Mouse (Mus musculus) ES-Bruce4 (cell line): Measurements from ENCODE around the gene Rhbdf2. TPM values are rescaled to one million over a fixed set of nuclear protein-coding genes. Genes with fewer than 3 reads are reported as not detected.

ENCODE experiments used
- H3K27ac ChIP-seq: 2 replicates; pipeline ENCODE4 v1.5.1; 2012; ENCODE audit warnings: low read length, inconsistent platforms; ENCODE audit not compliant: insufficient read depth
- H3K27me3 ChIP-seq: 2 replicates; pipeline ENCODE4 v1.6.1; 2012; ENCODE audit warnings: mild to moderate bottlenecking, low read length, inconsistent platforms; ENCODE audit not compliant: control insufficient read depth, poor library complexity, insufficient read depth, severe bottlenecking
- H3K36me3 ChIP-seq: 2 replicates; pipeline ENCODE4 v1.6.1; 2012; ENCODE audit warnings: inconsistent platforms, mild to moderate bottlenecking, low read length, moderate library complexity; ENCODE audit not compliant: control insufficient read depth, poor library complexity, insufficient read depth, severe bottlenecking
- H3K4me1 ChIP-seq: one replicate; pipeline ENCODE4 v1.8.1; 2011; ENCODE audit warnings: low read length; ENCODE audit not compliant: control insufficient read depth, insufficient read depth
- H3K4me3 ChIP-seq: 2 replicates; pipeline ENCODE4 v1.5.1; 2011; ENCODE audit warnings: low read depth, mild to moderate bottlenecking, low read length
- H3K9ac ChIP-seq: 2 replicates; pipeline ENCODE4 v1.6.1; 2012; ENCODE audit warnings: low read depth, mild to moderate bottlenecking, inconsistent platforms; ENCODE audit not compliant: poor library complexity, severe bottlenecking
- H3K9me3 ChIP-seq: replicated peaks from 2 replicates; pipeline ENCODE4 v1.6.1; 2012; ENCODE audit warnings: mild to moderate bottlenecking, low read length, inconsistent platforms; ENCODE audit not compliant: control insufficient read depth, poor library complexity, insufficient read depth, severe bottlenecking
- CTCF ChIP-seq: IDR thresholded peaks from one replicate; pipeline ENCODE4 v1.8.1; 2011; ENCODE audit warnings: low read depth, low read length
- EP300 ChIP-seq: IDR thresholded peaks from 2 replicates; pipeline ENCODE4 v1.6.1; 2011; ENCODE audit warnings: low read depth, low read length; ENCODE audit not compliant: insufficient read depth
- POLR2A ChIP-seq: IDR thresholded peaks from one replicate; pipeline ENCODE4 v1.8.1; 2011; ENCODE audit warnings: low read length; ENCODE audit not compliant: insufficient read depth
- polyA plus RNA-seq: library from polyadenylated mRNA; stranded (reverse); fragments of >200 nt; gene quantifications from 2 replicates; pipeline ENCODE4 v1.2.4, GENCODE M21; 2011; ENCODE audit warnings: low read depth; ENCODE audit not compliant: missing spikeins, insufficient read depth, insufficient read length

Gene Rhbdf2
- polyA plus RNA-seq, 1 experiment: 36.5 TPM

DNA sequence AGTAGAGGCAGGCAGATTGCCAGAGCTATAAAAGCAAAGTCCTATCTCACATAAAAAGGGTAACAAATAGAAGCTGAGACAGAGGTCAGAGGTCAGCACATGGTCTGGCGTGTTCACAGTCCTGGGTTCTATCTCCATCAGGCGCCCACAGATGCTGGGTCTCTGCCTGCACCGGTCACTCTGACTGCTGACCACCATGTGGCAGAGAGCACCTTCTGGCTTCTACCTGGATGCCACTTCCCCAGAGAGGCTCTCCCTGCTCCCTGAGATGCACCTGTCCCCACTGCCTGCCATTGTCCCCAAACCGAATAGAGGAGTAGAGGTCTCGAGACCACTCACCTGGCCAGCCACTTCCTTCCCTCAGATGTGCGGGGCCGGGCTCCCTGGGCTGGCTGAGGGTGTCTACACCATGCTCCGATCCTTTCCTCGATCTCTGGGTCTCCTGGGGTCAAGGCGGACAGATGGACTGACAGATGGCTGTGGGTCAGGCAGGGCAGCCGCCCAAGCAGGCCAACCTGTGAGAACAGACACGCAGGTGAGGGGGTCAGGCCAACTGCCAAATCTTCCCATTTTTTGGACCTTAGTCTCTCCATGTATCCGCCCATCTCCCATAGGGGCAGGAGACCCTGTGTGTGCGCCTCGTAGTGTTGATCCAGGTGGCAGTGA, 16.7 kb downstream of the Rhbdf2 start:
- no peak overlapping the region for H3K9ac ChIP-seq
- no peak overlapping the region for H3K4me3 ChIP-seq
- H3K36me3 ChIP-seq: no peaks in the 10 kb centered on the region
- TF ChIP-seq CTCF (no peak), EP300 (no peak), POLR2A (no peak)
- H3K27ac ChIP-seq: no peak overlapping the region
- no peaks in the 10 kb centered on the region for H3K27me3 ChIP-seq
- H3K4me1 ChIP-seq: peaks cover 3% of the 10 kb centered on the region
- H3K9me3 ChIP-seq: no peaks in the 10 kb centered on the region

DNA sequence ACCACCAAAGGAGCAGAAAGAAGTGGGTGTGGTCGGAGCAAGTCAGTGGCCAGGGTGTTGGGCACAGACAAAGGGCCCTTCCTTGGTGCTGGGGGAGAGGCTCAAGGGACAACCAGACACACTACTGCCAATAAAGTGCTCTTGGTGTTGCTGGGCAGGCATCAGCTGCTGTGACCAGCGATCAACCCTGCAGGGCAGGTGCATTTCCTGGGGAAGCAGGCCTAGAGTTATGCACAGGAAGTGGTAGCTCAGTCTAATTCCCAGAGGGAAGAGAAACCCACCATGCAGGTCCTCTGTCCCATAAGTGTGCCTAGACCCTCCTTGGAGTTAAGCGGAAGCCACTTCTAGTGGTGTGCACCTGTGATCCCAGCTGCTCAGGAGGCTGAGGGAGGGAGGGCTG, 19.1 kb downstream of the Rhbdf2 start:
- TF ChIP-seq POLR2A (no peak), EP300 (no peak), CTCF (no peak)
- no peaks in the 10 kb centered on the region for H3K27me3 ChIP-seq
- H3K27ac ChIP-seq: no peak overlapping the region
- 0 out of 2 replicates have a peak, but pooled peaks cover 4% of the 10 kb centered on the region for H3K36me3 ChIP-seq
- no peak overlapping the region for H3K9ac ChIP-seq
- H3K4me3 ChIP-seq: no peak overlapping the region
- H3K4me1 ChIP-seq: peaks cover 3% of the 10 kb centered on the region
- no peaks in the 10 kb centered on the region for H3K9me3 ChIP-seq

DNA sequence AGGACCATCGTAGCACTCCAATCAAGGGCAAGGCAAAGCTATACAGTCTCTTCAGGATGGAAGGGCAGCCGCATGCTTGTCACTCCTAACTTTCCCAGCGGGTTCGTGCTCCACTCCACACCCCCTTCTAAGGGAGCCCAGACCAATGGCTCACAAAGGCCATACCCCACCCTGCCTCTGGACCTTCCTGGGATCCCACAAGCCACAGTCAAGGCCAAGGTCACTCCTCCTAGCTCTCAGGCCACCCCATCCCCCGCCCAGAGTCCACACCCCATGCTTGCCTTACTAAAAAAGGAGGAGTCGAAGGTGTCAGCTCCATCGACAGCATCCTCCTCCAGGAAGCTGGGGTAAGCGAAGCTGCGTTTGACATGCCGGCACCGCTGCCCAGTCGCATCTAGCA, 22.7 kb downstream of the Rhbdf2 start:
- Histone ChIP-seq H3K9ac (no peak overlapping the region), H3K27ac (no peak overlapping the region), H3K4me1 (peaks cover 3% of the 10 kb centered on the region)

DNA sequence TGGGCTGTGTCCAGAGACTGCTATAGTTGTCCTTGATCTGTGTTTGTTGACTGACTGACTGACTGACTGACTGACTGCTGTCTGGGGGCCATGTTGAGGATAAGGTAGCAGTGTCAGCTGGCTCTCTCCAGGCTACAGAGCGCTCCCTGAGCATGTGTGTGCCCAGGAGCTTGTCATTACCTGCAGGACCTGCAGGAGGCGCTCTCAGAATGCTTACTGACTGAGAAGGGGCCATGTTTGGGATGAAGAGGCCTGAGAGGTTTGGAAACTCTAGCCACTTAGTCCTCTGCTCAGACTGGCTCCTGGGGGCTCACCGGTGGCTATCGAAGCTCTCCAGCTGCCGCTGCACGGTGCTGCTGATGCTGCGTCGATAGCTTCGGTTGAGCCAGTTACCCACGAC, 23.5 kb downstream of the Rhbdf2 start:
- H3K36me3 ChIP-seq: peaks cover 13% of the 10 kb centered on the region; the same call in 1 of the 2 replicates
- no peak overlapping the region for H3K9ac ChIP-seq
- H3K4me3 ChIP-seq: no peak overlapping the region
- no peak overlapping the region for H3K27ac ChIP-seq
- TF ChIP-seq POLR2A: no peak
- no peak for TF ChIP-seq EP300
- TF ChIP-seq CTCF: peak; percentile 75
- H3K9me3 ChIP-seq: no peaks in the 10 kb centered on the region
- no peaks in the 10 kb centered on the region for H3K27me3 ChIP-seq
- H3K4me1 ChIP-seq: peaks cover 3% of the 10 kb centered on the region

More for the DNA sequence above, 22.7 kb downstream of the Rhbdf2 start:
- TF ChIP-seq POLR2A (no peak), EP300 (no peak), CTCF (no peak)
- H3K4me3 ChIP-seq: no peak overlapping the region
- H3K9me3 ChIP-seq: no peaks in the 10 kb centered on the region
- no peaks in the 10 kb centered on the region for H3K27me3 ChIP-seq
- H3K36me3 ChIP-seq: peaks cover 13% of the 10 kb centered on the region; the same call in 1 of the 2 replicates

DNA sequence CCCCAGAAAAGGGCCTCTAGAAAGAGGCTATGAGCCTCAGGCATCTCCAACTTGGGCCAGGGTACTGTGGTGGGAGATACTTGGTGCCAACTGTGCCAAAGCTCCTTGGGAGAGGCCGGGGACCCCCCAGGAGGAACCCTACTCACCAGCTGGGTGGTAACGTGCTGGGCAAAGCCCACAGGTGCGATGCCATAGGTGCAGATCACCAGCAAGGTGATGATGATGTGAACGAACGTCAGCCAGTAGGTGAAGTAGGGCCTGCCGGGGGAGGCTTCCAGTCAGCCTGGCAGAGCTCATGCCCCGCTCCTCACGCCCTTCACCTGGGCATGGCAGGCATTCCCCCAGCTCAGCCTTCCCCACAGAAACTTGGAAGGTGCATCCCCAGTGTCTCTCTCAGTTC, 24.8 kb downstream of the Rhbdf2 start:
- Histone ChIP-seq H3K27me3 (no peaks in the 10 kb centered on the region), H3K9me3 (no peaks in the 10 kb centered on the region), H3K27ac (no peak overlapping the region), H3K9ac (no peak overlapping the region), H3K36me3 (peaks cover 13% of the 10 kb centered on the region; the same call in 1 of the 2 replicates), H3K4me3 (no peak overlapping the region), H3K4me1 (no peaks in the 10 kb centered on the region)
- TF ChIP-seq EP300: no peak
- TF ChIP-seq POLR2A: no peak
- no peak for TF ChIP-seq CTCF

DNA sequence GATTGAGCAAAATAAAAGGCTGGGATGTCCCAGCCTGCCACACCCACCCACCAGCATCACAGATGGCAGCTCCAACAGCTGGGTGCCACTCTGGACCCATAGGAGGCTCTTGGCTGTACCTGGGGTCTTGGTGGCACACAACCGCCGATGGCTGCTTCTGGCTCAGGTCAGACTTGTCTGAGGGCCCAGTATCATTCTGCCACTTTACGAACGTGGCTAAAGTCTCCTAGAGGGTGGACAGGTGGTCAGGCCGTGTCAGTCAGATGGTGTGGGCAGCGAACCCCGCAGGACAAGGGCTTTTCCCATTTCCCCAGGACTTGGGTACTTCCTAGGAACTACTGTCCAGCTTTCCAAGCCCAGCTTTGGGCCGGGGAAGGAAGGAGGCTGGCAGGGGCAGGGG, 25.7 kb downstream of the Rhbdf2 start:
- Histone ChIP-seq H3K4me3 (no peak overlapping the region), H3K4me1 (no peaks in the 10 kb centered on the region), H3K36me3 (peaks cover 13% of the 10 kb centered on the region; the same call in 1 of the 2 replicates), H3K9ac (no peak overlapping the region), H3K9me3 (no peaks in the 10 kb centered on the region), H3K27ac (no peak overlapping the region), H3K27me3 (no peaks in the 10 kb centered on the region)
- TF ChIP-seq EP300 (no peak), CTCF (no peak), POLR2A (no peak)
